Mouse (Mus musculus) bone marrow macrophage, adult 2 months (primary cell): ENCODE results near the gene Arhgef17. TPM values are rescaled to one million over a fixed set of nuclear protein-coding genes. Genes with fewer than 3 reads are reported as not detected.

Experiments
- H3K27ac ChIP-seq: 2 replicates; pipeline ENCODE4 v1.5.1; 2012; ENCODE audit warnings: low read depth, low read length; ENCODE audit not compliant: insufficient read depth
- H3K4me1 ChIP-seq: 2 replicates; pipeline ENCODE4 v1.6.1; 2012; ENCODE audit warnings: low read length; ENCODE audit not compliant: control insufficient read depth, insufficient read depth
- H3K4me3 ChIP-seq: 2 replicates; pipeline ENCODE4 v1.5.1; 2012; ENCODE audit warnings: mild to moderate bottlenecking, low read length, moderate library complexity; ENCODE audit not compliant: insufficient read depth
- CTCF ChIP-seq: IDR thresholded peaks from 2 replicates; pipeline ENCODE4 v1.5.1; 2012; ENCODE audit warnings: low read depth, mild to moderate bottlenecking, low read length, moderate library complexity
- POLR2A ChIP-seq: IDR thresholded peaks from 2 replicates; pipeline ENCODE4 v1.6.1; 2012; ENCODE audit warnings: mild to moderate bottlenecking, low read depth, low read length, borderline replicate concordance
- polyA plus RNA-seq: library from polyadenylated mRNA; stranded (reverse); fragments of >200 nt; gene quantifications from 2 replicates; pipeline ENCODE4 v1.2.4, GENCODE M21; 2012; ENCODE audit not compliant: missing spikeins, insufficient read depth, insufficient read length

Arhgef17 gene
- polyA plus RNA-seq, 1 experiment: 0.52 TPM

- Histone ChIP-seq H3K4me3 (no peak overlapping the region), H3K4me1 (no peaks in the 10 kb centered on the region), H3K27ac (no peak overlapping the region)
- no peak for TF ChIP-seq POLR2A
- no peak for TF ChIP-seq CTCF
Observed at GRCm38 (mm10) chr7:100918176-100918575, 13.7 kb downstream of the Arhgef17 start.

GRCm38 (mm10) chr7:100917751-100918150 lies 14.2 kb downstream of the Arhgef17 start:
- H3K27ac ChIP-seq: no peak overlapping the region
- no peaks in the 10 kb centered on the region for H3K4me1 ChIP-seq
- TF ChIP-seq POLR2A: no peak
- TF ChIP-seq CTCF: no peak
- H3K4me3 ChIP-seq: no peak overlapping the region

- H3K4me3 ChIP-seq: no peak overlapping the region
- no peaks in the 10 kb centered on the region for H3K4me1 ChIP-seq
- no peak overlapping the region for H3K27ac ChIP-seq
- no peak for TF ChIP-seq CTCF
- TF ChIP-seq POLR2A: no peak
Observed at GRCm38 (mm10) chr7:100916526-100916925, 15.4 kb downstream of the Arhgef17 start.

- H3K4me3 ChIP-seq: no peak overlapping the region
- no peaks in the 10 kb centered on the region for H3K4me1 ChIP-seq
- no peak overlapping the region for H3K27ac ChIP-seq
- TF ChIP-seq POLR2A (no peak), CTCF (no peak)
Observed at GRCm38 (mm10) chr7:100915204-100915603, 16.7 kb downstream of the Arhgef17 start.

- no peak for TF ChIP-seq CTCF
- no peak for TF ChIP-seq POLR2A
- Histone ChIP-seq H3K27ac (no peak overlapping the region), H3K4me3 (no peak overlapping the region), H3K4me1 (0 out of 2 replicates have a peak, but pooled peaks cover 3% of the 10 kb centered on the region)
Observed at GRCm38 (mm10) chr7:100911791-100912190, 20.1 kb downstream of the Arhgef17 start.

- Histone ChIP-seq H3K27ac (no peak overlapping the region), H3K4me3 (no peak overlapping the region), H3K4me1 (0 out of 2 replicates have a peak, but pooled peaks cover 3% of the 10 kb centered on the region)
- TF ChIP-seq POLR2A (no peak), CTCF (no peak)
Observed at GRCm38 (mm10) chr7:100911246-100911770, 20.6 kb downstream of the Arhgef17 start.

GRCm38 (mm10) chr7:100908567-100908966 lies 23.3 kb downstream of the Arhgef17 start:
- Histone ChIP-seq H3K4me3 (no peak overlapping the region), H3K4me1 (0 out of 2 replicates have a peak, but pooled peaks cover 3% of the 10 kb centered on the region), H3K27ac (no peak overlapping the region)
- TF ChIP-seq CTCF: 0 out of 2 replicates have a peak, but pooled peaks have one; percentile 21
- TF ChIP-seq POLR2A: no peak

- TF ChIP-seq POLR2A: no peak
- no peak for TF ChIP-seq CTCF
- Histone ChIP-seq H3K27ac (no peak overlapping the region), H3K4me3 (no peak overlapping the region), H3K4me1 (0 out of 2 replicates have a peak, but pooled peaks cover 3% of the 10 kb centered on the region)
Observed at GRCm38 (mm10) chr7:100908061-100908460, 23.8 kb downstream of the Arhgef17 start.

GRCm38 (mm10) chr7:100907231-100907630 lies 24.7 kb downstream of the Arhgef17 start:
- H3K4me1 ChIP-seq: 0 out of 2 replicates have a peak, but pooled peaks cover 3% of the 10 kb centered on the region
- H3K4me3 ChIP-seq: no peak overlapping the region
- H3K27ac ChIP-seq: no peak overlapping the region
- TF ChIP-seq POLR2A (no peak), CTCF (peak; percentile 78)

GRCm38 (mm10) chr7:100906029-100906789 lies 25.7 kb downstream of the Arhgef17 start:
- no peak overlapping the region for H3K27ac ChIP-seq
- no peak overlapping the region for H3K4me3 ChIP-seq
- no peak for TF ChIP-seq CTCF
- no peak for TF ChIP-seq POLR2A

More at GRCm38 (mm10) chr7:100906029-100906789, 25.7 kb downstream of the Arhgef17 start:
- 0 out of 2 replicates have a peak, but pooled peaks cover 3% of the 10 kb centered on the region for H3K4me1 ChIP-seq
